Mouse (Mus musculus) liver, embryonic 14.5 days (tissue): ENCODE data around the gene Il17re.

Source experiments
- CTCF ChIP-seq: IDR thresholded peaks from 2 replicates; pipeline ENCODE4 v1.5.1; 2016; ENCODE audit warnings: antibody characterized with exemption, low read depth, control low read depth
- EP300 ChIP-seq: IDR thresholded peaks from 2 replicates; pipeline ENCODE4 v1.6.1; 2016; ENCODE audit warnings: antibody characterized with exemption, low read depth

- no peak for TF ChIP-seq EP300
- no peak for TF ChIP-seq CTCF
Observed at GRCm38 (mm10) chr6:113480555-113481373, 22.5 kb downstream of the Il17re start.
